Mouse (Mus musculus): Measurements from ENCODE around the gene Nup210.

Gene Nup210

DNA sequence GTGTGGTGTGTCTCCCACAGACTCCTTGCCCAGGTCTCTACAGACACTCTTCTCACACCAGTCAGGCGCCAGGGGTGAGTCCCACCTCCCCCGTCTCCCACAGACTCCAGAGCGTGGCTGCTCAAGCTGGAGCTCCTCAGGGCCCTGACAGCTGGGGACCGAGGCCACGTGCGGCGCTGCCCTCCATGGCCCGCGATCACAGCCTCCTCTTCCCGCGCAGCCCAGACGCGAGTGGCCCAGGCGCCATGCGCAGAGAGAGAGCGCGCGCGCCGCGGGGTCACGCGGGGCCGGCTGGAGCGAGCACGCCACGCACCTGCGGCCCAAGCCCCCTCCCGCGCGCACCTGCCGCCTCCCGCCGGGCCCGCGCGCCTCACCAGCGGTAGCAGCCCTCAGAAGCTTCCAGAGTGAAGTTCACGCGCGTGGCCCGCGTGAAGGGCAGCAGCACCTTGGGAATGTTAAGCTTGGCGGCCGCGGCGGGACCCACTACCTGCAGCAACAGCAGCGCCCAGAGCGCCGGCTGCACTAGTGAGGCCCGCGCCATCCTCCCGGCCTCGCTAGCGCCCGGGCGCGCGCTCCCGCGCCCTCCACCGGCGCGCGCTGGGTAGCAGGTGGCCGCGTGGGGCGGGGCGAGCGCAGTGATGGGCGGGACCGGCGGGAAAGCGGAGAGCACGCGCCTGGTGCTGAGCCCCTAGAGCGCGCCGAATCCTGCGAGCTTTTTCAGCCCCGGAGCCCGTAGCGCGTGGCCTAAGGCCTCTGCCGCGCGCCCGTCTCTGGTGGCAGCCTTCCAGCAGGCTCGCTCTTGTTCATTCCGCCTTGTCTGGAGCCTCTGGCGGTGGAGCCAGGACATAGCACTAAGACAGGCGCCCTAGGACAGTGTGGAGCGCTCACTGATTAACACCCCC, at the start of gene Nup210:
Nup210 (minus strand) TSS at position 586 of the 902 bp plus-strand sequence.
- in situ Hi-C loops (cut with MboI; ENCODE audit: low sequenced_read_pairs): no loop called here

DNA sequence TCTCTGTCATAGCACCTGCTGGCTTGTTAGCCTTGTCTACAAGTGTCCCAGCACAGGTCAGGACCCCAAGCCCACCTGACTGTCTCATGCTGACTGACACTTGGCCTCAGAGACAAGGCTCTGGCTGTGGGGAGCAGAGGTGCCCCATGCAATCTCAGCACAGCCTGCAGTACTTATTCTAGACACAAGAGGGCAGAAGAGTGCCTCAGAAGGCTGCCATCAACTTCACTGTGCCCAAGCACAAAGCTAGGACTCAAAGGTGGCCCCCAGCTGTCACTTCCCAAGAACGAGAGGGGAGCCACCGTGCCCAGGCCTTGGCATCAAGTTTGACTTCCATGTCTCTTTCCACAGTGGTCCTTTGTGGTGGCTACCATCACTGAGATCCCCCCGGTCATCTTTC, 48.6 kb upstream of the Nup210 start:
- in situ Hi-C loops (cut with MboI; ENCODE audit: low sequenced_read_pairs): no loop called here

DNA sequence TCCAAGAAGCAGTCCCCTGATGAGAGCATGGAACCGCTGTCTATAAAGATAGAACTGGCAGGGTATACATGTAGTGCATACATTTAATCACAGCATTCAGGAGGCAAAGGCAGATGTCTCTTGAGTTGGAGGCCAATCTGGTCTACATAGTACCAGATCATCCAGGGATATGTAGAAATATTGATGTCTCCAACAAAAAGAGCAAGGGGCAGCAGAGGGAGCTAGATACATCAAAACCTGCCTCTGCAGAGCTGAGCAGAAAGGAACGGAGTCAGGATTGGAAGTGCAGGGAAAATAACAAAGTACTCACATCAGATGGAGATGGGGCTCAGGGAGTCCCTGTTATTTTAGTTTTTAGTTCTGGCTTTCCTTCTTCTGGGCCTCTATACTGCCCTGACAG, 48.0 kb upstream of the Nup210 start:
- in situ Hi-C loops (cut with MboI; ENCODE audit: low sequenced_read_pairs): loop anchor here (5.0 kb wide), 1 partner anchor 113 kb away; no protein-coding TSS in a partner anchor

DNA sequence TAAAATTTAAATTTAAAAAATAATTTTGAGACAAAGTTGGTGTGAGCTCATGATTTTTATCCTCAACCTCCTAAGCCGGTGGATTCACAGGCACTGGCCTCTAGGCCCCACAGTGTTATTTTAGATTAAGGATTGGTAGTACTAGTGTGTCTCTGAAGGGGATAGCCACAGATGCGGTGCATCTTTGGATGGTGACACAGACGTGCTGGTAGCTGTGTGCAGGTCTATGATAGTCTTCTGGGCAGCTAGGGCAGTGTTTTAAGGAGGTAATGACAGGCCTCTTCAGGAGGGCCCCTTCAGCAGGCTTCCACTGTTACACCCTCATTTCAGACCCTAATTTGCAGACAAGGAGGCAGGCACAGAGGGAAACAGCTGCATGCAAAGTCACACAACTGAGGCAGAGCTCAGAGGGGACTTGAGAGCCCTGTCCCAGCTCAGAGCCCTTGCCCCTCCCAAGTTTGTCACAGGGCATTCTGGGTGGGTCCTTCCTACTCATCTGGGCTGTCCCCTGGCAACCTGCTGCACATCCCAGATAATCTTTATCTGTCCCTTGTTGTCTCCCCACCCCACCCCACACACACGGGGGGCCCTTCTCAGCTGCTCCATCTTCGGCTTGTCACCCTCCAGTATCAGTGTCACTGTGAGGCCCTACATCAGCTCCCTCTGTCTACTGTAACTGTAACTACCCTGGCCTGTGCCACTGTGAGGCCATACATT, 46.7 kb upstream of the Nup210 start:
- in situ Hi-C loops (cut with MboI; ENCODE audit: low sequenced_read_pairs): loop anchor here (5.0 kb wide), 1 partner anchor 114 kb away; no protein-coding TSS in a partner anchor

DNA sequence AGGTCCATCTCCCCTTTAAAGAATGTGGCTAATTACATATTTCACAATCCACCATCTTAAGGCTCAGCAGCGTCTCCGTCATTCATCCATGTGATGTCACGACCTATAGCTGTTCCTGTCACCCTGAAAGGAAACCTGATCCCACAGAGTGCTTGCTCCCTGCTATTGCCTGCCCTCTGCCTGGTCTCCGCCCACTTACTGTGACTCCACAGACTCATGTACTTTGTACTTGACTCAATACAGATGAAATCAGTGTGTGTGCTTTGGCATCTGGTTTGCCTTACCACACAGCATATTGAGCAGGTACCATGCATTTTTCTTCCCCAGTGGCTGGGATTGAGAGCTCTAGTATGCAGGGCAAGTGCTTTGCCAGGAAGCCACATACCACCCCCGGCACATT, 45.7 kb upstream of the Nup210 start:
- in situ Hi-C loops (cut with MboI; ENCODE audit: low sequenced_read_pairs): loop anchor here (5.0 kb wide), 1 partner anchor 115 kb away; no protein-coding TSS in a partner anchor

DNA sequence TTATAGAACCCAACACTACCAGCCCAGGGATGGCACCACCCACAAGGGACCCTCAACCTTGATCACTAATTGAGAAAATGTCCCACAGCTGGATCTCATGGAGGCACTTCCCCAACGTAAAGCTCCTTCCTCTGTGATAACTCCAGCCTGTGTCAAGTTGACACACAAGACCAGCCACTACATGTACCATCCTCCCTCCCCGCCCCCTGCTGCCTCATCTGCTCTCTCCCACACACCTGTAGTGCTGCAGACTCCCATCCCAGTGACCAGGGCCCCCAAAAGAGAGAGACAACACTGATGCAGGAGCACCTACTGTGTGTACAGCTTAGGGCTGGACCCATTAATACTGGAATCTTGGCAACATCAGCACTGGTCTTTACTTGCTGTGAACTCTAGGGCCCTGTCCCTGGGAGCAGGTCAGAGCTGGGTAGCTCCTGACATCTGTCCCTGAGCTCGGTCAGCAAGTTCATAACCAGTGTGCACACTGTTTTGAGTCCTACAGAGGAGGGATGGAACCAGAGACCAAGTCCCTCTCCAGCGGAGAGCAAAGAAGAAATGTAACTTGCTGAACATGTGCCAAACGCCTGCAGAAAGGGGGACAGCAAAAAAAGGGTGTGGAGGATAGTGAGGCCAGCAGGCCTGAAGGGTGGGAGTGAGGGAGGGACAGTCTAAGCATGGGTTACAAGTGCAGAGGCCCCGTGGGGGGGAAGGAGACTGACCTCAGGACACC, 45.0 kb upstream of the Nup210 start:
- in situ Hi-C loops (cut with MboI; ENCODE audit: low sequenced_read_pairs): loop anchor here (5.0 kb wide), 1 partner anchor 116 kb away; no protein-coding TSS in a partner anchor

DNA sequence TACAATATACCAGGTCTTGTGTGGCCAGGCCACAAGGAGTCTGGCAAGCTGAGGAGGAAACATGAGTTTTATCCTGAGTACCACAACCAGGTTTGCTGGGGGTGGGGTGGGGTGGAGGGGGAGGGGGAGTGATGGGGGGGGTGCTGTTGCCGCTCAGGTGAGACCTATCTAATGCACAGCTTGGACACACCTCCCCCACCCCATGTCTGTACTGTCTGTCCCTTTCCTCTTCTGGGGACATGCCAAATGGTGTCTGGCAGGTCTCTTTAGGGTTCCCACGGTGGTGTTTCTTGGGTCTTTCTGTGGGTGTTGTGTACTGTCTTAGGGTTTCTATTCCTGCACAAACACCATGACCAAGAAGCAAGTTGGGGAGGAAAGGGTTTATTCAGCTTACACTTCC, 44.3 kb upstream of the Nup210 start:
- in situ Hi-C loops (cut with MboI; ENCODE audit: low sequenced_read_pairs): loop anchor here (5.0 kb wide), 1 partner anchor 116 kb away; no protein-coding TSS in a partner anchor

DNA sequence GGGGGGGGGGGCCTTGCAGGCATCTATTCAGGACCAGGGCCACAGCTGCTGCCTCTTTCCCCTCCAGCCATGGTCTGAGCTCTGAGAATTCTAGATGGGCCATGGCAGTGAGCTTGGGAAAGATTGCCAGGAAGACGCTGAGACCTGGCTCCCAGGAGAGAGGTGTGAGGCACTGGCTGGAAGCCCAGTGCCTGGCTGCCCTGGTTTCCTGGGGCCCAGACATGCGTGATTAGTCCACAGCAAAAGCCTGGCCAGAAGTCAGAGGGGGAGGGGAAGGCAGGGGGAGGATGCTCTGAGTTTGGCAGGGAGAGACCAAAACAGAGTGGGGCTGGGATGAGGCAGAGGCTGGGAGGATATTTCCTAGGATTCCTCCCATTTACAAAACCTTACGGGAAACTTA, 43.8 kb upstream of the Nup210 start:
- in situ Hi-C loops (cut with MboI; ENCODE audit: low sequenced_read_pairs): loop anchor here (5.0 kb wide), 1 partner anchor 117 kb away; no protein-coding TSS in a partner anchor

DNA sequence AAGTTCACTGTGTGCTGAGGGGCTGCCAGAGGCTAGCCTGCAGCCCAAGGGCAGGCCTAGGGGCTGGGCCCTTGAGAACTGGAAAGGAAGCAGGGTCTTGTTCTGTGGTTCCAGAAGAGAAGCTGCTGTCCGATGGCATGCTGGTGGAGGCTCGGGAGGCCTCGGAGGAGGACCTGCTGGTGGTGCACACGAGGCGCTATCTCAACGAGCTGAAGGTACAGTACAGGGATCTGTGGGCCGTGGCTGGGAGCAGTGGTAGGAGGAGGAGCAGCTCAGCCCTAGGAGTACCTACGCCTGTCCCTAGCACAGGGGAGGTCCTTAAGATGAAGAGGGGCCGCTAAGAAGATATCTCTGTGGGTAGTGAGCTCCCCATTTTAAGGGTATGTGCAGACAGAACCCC, 42.4 kb upstream of the Nup210 start:
- in situ Hi-C loops (cut with MboI; ENCODE audit: low sequenced_read_pairs): no loop called here

DNA sequence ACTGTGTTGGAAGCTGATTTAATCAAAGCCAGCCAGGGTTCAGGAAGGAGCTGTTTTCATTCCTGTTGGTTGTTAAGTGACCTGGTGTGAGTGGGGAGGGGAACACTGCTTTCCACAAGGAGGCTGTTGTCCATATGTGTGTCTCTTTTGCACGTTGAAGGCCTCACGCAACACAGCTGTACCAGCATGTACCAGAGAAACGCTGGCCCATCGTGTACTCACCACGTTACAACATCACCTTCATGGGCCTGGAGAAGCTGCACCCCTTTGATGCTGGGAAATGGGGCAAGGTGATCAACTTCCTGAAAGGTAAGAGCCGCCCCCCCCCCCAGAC, 40.6 kb upstream of the Nup210 start:
- in situ Hi-C loops (cut with MboI; ENCODE audit: low sequenced_read_pairs): no loop called here

DNA sequence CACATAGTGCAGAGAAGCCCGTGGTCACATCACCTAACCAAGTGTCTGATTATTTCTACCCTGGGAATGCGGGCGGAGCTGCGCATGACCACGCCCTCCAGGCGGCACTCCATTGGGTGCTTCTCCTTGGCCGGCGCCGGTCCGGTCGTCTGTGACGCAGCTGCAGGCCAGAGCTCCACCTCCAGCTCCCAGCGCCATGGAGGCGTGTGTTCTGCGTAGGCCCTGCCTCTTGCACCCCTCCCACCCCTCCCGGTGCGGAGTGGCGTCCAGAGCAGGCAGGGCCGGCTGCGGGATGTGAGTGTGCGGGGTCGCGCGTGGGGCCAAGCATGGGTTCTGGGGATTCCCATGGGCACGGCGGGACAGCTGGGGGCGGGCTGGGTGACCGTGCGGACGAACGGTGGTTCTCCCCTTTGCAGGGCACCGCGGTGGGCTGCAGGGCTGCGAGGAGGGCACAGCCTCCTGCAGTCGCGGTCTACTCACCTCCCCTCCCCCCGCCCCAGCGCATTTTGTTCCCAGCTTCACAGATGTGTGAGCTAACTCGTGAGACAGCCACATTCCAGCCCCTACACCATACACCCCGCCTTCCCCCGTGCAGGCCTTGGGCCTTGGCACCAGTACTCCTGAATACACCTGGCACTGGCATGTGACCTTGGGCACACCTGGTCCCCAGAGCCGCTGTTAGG, 40.1 kb upstream of the Nup210 start, which contains the start of gene Hdac11:
Hdac11 (plus strand) TSS at position 112 of the 683 bp plus-strand sequence.
- in situ Hi-C loops (cut with MboI; ENCODE audit: low sequenced_read_pairs): no loop called here

DNA sequence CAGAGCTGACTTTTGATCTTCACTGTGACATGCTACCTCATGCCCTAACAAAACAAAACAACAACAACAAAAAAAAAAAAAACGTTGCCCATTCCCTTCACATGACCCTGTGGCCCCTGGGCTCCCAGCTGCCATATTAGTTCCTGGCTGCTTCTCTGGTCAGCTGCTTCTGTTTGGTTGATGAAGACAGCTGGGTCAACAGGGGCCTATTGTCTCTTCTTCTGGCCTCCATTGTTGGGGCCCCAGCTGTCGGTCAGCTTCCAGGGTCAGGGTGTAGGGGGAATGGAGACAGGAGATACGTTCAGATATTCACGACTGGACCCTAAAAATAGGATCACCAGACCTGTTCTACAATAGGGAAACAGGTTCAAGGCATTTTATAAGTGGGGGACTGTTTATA, 39.4 kb upstream of the Nup210 start:
- in situ Hi-C loops (cut with MboI; ENCODE audit: low sequenced_read_pairs): no loop called here

DNA sequence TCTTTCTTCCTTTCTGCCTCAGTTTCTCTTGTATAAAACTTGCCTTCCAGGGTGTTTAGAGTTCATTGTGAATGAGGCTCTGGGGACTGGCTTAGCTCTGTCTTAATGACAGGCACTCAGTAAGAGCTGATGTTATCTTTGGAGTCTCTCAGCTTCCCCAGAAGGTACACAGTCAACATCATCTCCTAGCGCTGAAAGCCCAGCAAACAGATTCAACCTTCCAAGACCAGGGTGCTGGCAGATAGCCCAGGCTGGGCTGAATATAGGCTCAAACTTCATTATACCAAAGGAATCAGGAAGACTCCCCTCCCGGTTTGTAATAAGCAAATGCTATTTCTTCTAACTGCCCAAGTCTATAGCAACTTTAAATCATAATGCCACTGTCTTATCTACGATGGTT, 38.7 kb upstream of the Nup210 start:
- in situ Hi-C loops (cut with MboI; ENCODE audit: low sequenced_read_pairs): no loop called here

DNA sequence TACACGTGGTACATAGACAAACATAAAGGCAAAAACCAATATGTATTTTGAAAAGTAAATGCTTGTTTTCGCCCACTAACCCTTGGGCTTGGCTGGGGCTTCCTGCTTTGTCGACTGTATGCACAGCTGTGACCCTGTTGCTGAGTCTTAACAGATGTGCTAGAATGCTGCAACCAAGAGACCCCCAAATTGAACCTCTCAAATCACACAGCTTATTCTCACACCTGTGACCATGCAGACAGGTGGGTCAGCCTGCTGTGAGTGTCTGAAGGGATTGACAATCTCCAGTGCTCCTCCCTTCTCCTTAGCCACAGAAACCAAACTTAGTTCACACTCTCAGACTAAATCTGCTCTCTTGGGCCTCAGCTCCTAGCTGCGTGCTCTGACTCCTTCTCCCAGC, 38.1 kb upstream of the Nup210 start:
- in situ Hi-C loops (cut with MboI; ENCODE audit: low sequenced_read_pairs): no loop called here

DNA sequence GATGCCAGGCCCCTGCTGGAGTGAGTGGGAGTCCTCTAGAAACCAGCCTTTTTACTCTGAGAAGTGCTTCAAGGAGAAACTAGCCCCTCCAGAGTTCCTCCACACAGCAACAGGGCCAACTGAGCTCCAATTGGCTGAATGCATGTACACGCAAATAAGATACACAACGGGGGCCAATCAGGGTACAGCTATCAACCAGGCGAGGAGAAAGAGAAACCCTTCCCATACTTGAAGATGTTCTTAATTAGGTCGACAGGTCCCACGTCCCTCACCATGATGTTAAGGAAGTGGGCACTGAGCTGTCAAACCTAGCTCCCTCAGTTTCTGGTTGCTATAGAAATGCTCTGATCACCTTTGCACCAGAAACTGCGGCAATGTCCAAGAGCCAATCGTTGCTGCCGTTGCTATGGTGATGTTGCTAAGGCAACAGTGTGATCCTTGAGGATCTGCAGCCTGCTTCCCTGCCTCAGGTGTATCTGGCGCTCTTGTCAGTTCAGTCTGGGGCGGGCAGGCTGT, 37.0 kb upstream of the Nup210 start:
- in situ Hi-C loops (cut with MboI; ENCODE audit: low sequenced_read_pairs): no loop called here

DNA sequence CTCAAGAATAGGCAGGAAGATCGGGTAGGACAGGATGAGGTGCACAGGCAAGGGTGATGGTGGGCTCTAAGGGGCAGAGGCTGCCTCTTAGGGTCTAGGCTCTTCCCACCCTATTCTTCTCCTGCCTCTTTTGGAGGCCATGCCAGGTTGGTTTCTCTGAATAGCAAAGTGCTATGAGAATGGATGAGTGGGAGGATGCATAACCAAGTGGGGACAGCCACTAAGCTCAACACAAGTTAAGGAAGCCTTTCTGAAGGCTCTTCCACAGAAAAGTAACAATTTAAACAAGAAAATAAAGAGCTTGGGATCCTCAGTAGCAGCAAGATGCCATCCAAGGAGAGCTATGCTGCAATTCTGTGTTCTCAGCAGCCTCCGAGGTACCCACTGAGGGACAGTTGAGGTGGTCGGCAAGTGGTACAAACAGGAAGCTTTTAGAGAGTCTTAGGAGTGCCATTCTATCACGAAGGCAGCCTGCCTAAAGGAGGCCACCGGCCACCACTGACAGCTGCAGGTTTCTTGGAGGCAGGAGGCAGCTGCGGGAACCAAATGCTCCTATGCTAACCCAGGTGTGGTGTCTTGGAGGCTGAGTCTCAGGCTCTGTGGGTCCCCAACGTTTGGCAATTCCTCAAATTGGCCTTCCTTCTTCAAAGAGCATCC, 36.4 kb upstream of the Nup210 start:
- in situ Hi-C loops (cut with MboI; ENCODE audit: low sequenced_read_pairs): no loop called here

DNA sequence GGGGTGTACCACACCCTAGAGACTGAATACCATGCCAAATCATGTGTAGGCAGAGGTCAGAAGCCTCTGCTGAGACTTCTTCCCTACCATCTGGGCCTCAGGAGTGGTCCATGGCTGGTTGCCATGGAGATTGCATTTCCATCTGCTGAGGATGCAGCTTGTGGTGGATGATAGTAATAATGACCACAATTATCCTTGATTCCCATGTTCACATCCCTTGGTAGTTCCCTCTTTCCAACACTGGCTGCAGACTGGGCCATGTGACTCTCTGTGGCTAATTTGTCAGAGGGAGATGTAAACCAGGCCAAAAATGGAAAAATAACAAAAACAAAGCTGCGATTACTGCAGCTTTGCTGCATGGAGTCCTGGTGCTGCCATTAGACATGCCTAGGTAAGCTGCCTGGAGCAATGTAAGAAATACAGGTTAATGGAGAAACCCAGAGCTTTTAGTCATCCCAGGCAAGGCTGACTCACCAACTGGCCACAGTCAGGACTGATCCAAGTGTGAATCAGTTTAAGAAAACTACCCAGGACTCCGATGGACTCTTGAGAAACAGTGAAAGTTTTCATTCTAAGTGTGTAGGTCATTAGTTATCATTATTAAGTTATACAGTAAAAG, 30.6 kb upstream of the Nup210 start:
- in situ Hi-C loops (cut with MboI; ENCODE audit: low sequenced_read_pairs): no loop called here

DNA sequence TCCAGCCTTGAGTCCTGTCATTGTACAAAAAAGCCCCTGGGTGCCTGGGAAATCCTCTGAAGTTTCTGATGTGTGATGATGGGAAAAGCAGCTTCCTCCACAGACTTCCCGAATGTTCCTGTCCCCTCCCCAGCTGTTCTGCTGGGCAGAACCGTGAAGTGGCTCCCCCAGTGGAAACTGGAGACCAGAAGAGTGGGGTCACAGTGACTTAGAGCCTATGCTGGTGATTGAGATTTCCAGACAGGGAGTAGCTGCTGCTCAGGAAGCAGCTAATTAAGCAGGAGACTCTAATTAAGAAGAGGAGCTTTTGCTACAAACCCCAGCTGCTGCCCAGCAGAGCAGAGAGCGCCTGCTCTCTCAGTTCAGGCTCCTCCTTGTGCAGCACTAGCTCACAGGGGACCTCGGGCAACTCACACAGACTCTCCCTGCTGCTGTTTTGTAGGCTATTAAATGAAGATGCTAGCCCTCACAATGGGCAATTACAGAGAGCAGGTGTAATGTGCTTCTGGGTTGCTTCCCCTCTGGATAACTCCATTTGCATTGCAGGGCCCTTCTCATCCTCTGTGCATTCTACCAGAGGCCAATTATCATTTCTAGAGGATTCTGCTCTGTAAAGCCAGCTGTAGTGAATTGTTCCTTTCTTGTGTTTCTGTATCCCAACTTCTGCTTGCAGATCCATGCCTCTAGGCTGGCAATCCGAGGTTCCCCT, 30.0 kb upstream of the Nup210 start:
- in situ Hi-C loops (cut with MboI; ENCODE audit: low sequenced_read_pairs): no loop called here

DNA sequence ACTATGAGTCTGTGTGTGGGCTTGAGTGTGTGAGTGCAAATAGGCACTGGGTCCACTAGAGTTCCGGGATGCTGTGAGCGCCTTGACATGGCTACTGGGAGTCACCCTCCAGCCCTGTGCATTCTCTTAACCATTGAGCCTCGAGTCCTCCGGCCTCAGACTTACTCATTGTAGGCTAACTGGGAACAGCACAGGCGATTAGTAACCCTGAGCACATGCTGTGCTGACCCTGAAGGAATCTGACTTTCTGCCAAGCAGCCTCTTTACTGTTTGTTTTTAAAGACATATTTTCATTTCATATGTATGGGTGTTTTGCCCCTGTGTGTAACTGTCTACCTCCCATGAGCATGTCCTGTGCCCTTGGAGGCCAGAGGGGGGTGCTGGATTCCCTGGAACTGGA, 28.9 kb upstream of the Nup210 start:
- in situ Hi-C loops (cut with MboI; ENCODE audit: low sequenced_read_pairs): no loop called here
